Mouse (Mus musculus): ENCODE measurements at regions not wholly inside any gene's neighbourhood (a gene's known extent, or its start where the extent isn't known, plus 50 kb on each side); places are given as distances from the start of the nearest gene placed in this dataset.

- Histone ChIP-seq H3K4me1 (ENCODE audit: control insufficient read depth, insufficient read depth, low read length) (no peaks in the 10 kb centered on the region), H3K4me2 (ENCODE audit: low read depth, severe bottlenecking) (no peak overlapping the region), H3K4me3 (ENCODE audit: low read depth, low read length) (no peak overlapping the region), H3K36me3 (ENCODE audit: control insufficient read depth, insufficient read depth, low read length) (no peaks in the 10 kb centered on the region), H3K9ac (ENCODE audit: low read length) (no peak overlapping the region), H3K27me3 (ENCODE audit: control insufficient read depth, insufficient read depth, low read length) (no peaks in the 10 kb centered on the region), H3K9me3 (ENCODE audit: control insufficient read depth, low read length) (no peaks in the 10 kb centered on the region), H3K27ac (replicated peaks; ENCODE audit: low read depth, low read length) (no peak overlapping the region)
- 82% methylated on average over 9 of the region's 9 CpGs for WGBS
- no peak for ATAC-seq (ENCODE audit: insufficient number of reproducible peaks, low FRiP score, low TSS enrichment, low read depth)
- no peak for DNase-seq (ENCODE audit: low spot score)
Observed at GRCm38 (mm10) chr3:128054031-128054430, 157.9 kb upstream of the Fam241a start.

GRCm38 (mm10) chr3:128043709-128044108, 147.6 kb upstream of the Fam241a start:
- Histone ChIP-seq H3K36me3 (ENCODE audit: control insufficient read depth, insufficient read depth, low read length) (no peaks in the 10 kb centered on the region), H3K4me2 (ENCODE audit: low read depth, severe bottlenecking) (no peak overlapping the region), H3K9me3 (ENCODE audit: control insufficient read depth, low read length) (no peaks in the 10 kb centered on the region), H3K4me1 (ENCODE audit: control insufficient read depth, insufficient read depth, low read length) (0 out of 2 replicates have a peak, but pooled peaks cover 3% of the 10 kb centered on the region), H3K27me3 (ENCODE audit: control insufficient read depth, insufficient read depth, low read length) (no peaks in the 10 kb centered on the region), H3K4me3 (ENCODE audit: low read depth, low read length) (no peak overlapping the region), H3K27ac (replicated peaks; ENCODE audit: low read depth, low read length) (no peak overlapping the region), H3K9ac (ENCODE audit: low read length) (no peak overlapping the region)
- ATAC-seq (ENCODE audit: insufficient number of reproducible peaks, low FRiP score, low TSS enrichment, low read depth) (no peak), DNase-seq (ENCODE audit: low spot score) (no peak)
- 80% methylated on average over 3 of the region's 3 CpGs for WGBS

GRCm38 (mm10) chr3:128040407-128041115, 144.4 kb upstream of the Fam241a start:
- no peak for ATAC-seq (ENCODE audit: insufficient number of reproducible peaks, low FRiP score, low TSS enrichment, low read depth)
- Histone ChIP-seq H3K4me1 (ENCODE audit: control insufficient read depth, insufficient read depth, low read length) (0 out of 2 replicates have a peak, but pooled peaks cover 3% of the 10 kb centered on the region), H3K4me2 (ENCODE audit: low read depth, severe bottlenecking) (no peak overlapping the region), H3K36me3 (ENCODE audit: control insufficient read depth, insufficient read depth, low read length) (no peaks in the 10 kb centered on the region), H3K4me3 (ENCODE audit: low read depth, low read length) (no peak overlapping the region), H3K27me3 (ENCODE audit: control insufficient read depth, insufficient read depth, low read length) (no peaks in the 10 kb centered on the region), H3K9me3 (ENCODE audit: control insufficient read depth, low read length) (no peaks in the 10 kb centered on the region), H3K9ac (ENCODE audit: low read length) (no peak overlapping the region), H3K27ac (replicated peaks; ENCODE audit: low read depth, low read length) (no peak overlapping the region)
- WGBS, result 68% methylated on average over 12 of the region's 12 CpGs
- no peak for DNase-seq (ENCODE audit: low spot score)

- H3K27ac ChIP-seq (replicated peaks; ENCODE audit: low read depth, low read length), result no peak overlapping the region
- H3K4me3 ChIP-seq (ENCODE audit: low read depth, low read length), result no peak overlapping the region
- 0 out of 2 replicates have a peak, but pooled peaks cover 3% of the 10 kb centered on the region for H3K4me1 ChIP-seq (ENCODE audit: control insufficient read depth, insufficient read depth, low read length)
- H3K27me3 ChIP-seq (ENCODE audit: control insufficient read depth, insufficient read depth, low read length), result no peaks in the 10 kb centered on the region
- WGBS, result 36% methylated on average over 5 of the region's 5 CpGs
- no peak for DNase-seq (ENCODE audit: low spot score)
- H3K9me3 ChIP-seq (ENCODE audit: control insufficient read depth, low read length), result no peaks in the 10 kb centered on the region
- H3K36me3 ChIP-seq (ENCODE audit: control insufficient read depth, insufficient read depth, low read length), result no peaks in the 10 kb centered on the region
- H3K4me2 ChIP-seq (ENCODE audit: low read depth, severe bottlenecking), result no peak overlapping the region; the same call in 1 of the 2 replicates
- H3K9ac ChIP-seq (ENCODE audit: low read length), result no peak overlapping the region
- no peak for ATAC-seq (ENCODE audit: insufficient number of reproducible peaks, low FRiP score, low TSS enrichment, low read depth)
Observed at GRCm38 (mm10) chr3:128039185-128039584, 143.1 kb upstream of the Fam241a start.

- Histone ChIP-seq H3K9me3 (ENCODE audit: control insufficient read depth, low read length) (no peaks in the 10 kb centered on the region), H3K27ac (replicated peaks; ENCODE audit: low read depth, low read length) (no peak overlapping the region), H3K4me1 (ENCODE audit: control insufficient read depth, insufficient read depth, low read length) (0 out of 2 replicates have a peak, but pooled peaks cover 3% of the 10 kb centered on the region), H3K27me3 (ENCODE audit: control insufficient read depth, insufficient read depth, low read length) (no peaks in the 10 kb centered on the region), H3K36me3 (ENCODE audit: control insufficient read depth, insufficient read depth, low read length) (no peaks in the 10 kb centered on the region), H3K9ac (ENCODE audit: low read length) (no peak overlapping the region), H3K4me2 (ENCODE audit: low read depth, severe bottlenecking) (no peak overlapping the region), H3K4me3 (ENCODE audit: low read depth, low read length) (no peak overlapping the region)
- no peak for ATAC-seq (ENCODE audit: insufficient number of reproducible peaks, low FRiP score, low TSS enrichment, low read depth)
- no peak for DNase-seq (ENCODE audit: low spot score)
- WGBS, result 71% methylated on average over 10 of the region's 10 CpGs
Observed at GRCm38 (mm10) chr3:128036538-128036937, 140.4 kb upstream of the Fam241a start.

- 85% methylated on average over 3 of the region's 3 CpGs for WGBS
- Histone ChIP-seq H3K36me3 (ENCODE audit: control insufficient read depth, insufficient read depth, low read length) (no peaks in the 10 kb centered on the region), H3K9me3 (ENCODE audit: control insufficient read depth, low read length) (no peaks in the 10 kb centered on the region), H3K27me3 (ENCODE audit: control insufficient read depth, insufficient read depth, low read length) (no peaks in the 10 kb centered on the region), H3K4me1 (ENCODE audit: control insufficient read depth, insufficient read depth, low read length) (no peaks in the 10 kb centered on the region), H3K4me2 (ENCODE audit: low read depth, severe bottlenecking) (no peak overlapping the region), H3K9ac (ENCODE audit: low read length) (no peak overlapping the region), H3K4me3 (ENCODE audit: low read depth, low read length) (no peak overlapping the region), H3K27ac (replicated peaks; ENCODE audit: low read depth, low read length) (no peak overlapping the region)
- ATAC-seq (ENCODE audit: insufficient number of reproducible peaks, low FRiP score, low TSS enrichment, low read depth) (no peak), DNase-seq (ENCODE audit: low spot score) (no peak)
Observed at GRCm38 (mm10) chr3:128030352-128030751, 134.2 kb upstream of the Fam241a start.

GRCm38 (mm10) chr3:128029565-128029915, 133.4 kb upstream of the Fam241a start:
- ATAC-seq (ENCODE audit: insufficient number of reproducible peaks, low FRiP score, low TSS enrichment, low read depth) (peak; percentile 60; the same call in 1 of the 2 replicates), DNase-seq (ENCODE audit: low spot score) (no peak)
- H3K27ac ChIP-seq (replicated peaks; ENCODE audit: low read depth, low read length), result no peak overlapping the region
- WGBS, result 79% methylated on average over 5 of the region's 5 CpGs
- no peaks in the 10 kb centered on the region for H3K9me3 ChIP-seq (ENCODE audit: control insufficient read depth, low read length)
- H3K9ac ChIP-seq (ENCODE audit: low read length), result no peak overlapping the region
- H3K4me3 ChIP-seq (ENCODE audit: low read depth, low read length), result no peak overlapping the region
- H3K4me1 ChIP-seq (ENCODE audit: control insufficient read depth, insufficient read depth, low read length), result no peaks in the 10 kb centered on the region
- no peaks in the 10 kb centered on the region for H3K36me3 ChIP-seq (ENCODE audit: control insufficient read depth, insufficient read depth, low read length)
- H3K4me2 ChIP-seq (ENCODE audit: low read depth, severe bottlenecking), result no peak overlapping the region
- H3K27me3 ChIP-seq (ENCODE audit: control insufficient read depth, insufficient read depth, low read length), result no peaks in the 10 kb centered on the region

GRCm38 (mm10) chr3:128028856-128029564, 132.9 kb upstream of the Fam241a start:
- H3K27ac ChIP-seq (replicated peaks; ENCODE audit: low read depth, low read length), result no peak overlapping the region
- 33% methylated on average over 11 of the region's 11 CpGs for WGBS
- no peaks in the 10 kb centered on the region for H3K27me3 ChIP-seq (ENCODE audit: control insufficient read depth, insufficient read depth, low read length)
- ATAC-seq (ENCODE audit: insufficient number of reproducible peaks, low FRiP score, low TSS enrichment, low read depth) (peak; percentile 70), DNase-seq (ENCODE audit: low spot score) (peak; percentile 44)
- no peaks in the 10 kb centered on the region for H3K4me1 ChIP-seq (ENCODE audit: control insufficient read depth, insufficient read depth, low read length)
- no peak overlapping the region for H3K4me3 ChIP-seq (ENCODE audit: low read depth, low read length)
- no peaks in the 10 kb centered on the region for H3K36me3 ChIP-seq (ENCODE audit: control insufficient read depth, insufficient read depth, low read length)
- no peak overlapping the region for H3K4me2 ChIP-seq (ENCODE audit: low read depth, severe bottlenecking)
- H3K9ac ChIP-seq (ENCODE audit: low read length), result no peak overlapping the region
- H3K9me3 ChIP-seq (ENCODE audit: control insufficient read depth, low read length), result no peaks in the 10 kb centered on the region
